Mouse (Mus musculus): Measurements from ENCODE around the gene Gm3618.
"Not testable (repeated sequence)": the region's sequence is repeated elsewhere in the genome, so short reads cannot be mapped to it uniquely, and the experiment has no call there.

GRCm38 (mm10) chr14:6304743-6305142, 38.7 kb downstream of the Gm3618 start, which contains the start of gene Gm21103:
- not testable (repeated sequence) for TF ChIP-seq CTCF (IDR thresholded peaks at IDR 0.05; ENCODE audit: extremely low read depth, insufficient read depth, insufficient read length, insufficient replicate concordance); POLR2A (IDR thresholded peaks at IDR 0.05; ENCODE audit: low read depth, low read length)

Measured in spleen, adult 2 months (tissue).